Mouse (Mus musculus): ENCODE measurements at regions not wholly inside any gene's neighbourhood (a gene's known extent, or its start where the extent isn't known, plus 50 kb on each side); places are given as distances from the start of the nearest gene placed in this dataset.

GRCm38 (mm10) chr6:50776236-50776832 is 122.1 kb upstream of the Npvf start:
- in situ Hi-C loops (cut with MboI; ENCODE audit: low pct_unique_long_range_greater_than_20kb in 1 of 2, low sequenced_read_pairs in 2 of 2, unreplicated experiment in 1 of 2) = no loop called here

GRCm38 (mm10) chr6:50776931-50777495 is 122.8 kb upstream of the Npvf start:
- in situ Hi-C loops (cut with MboI; ENCODE audit: low pct_unique_long_range_greater_than_20kb in 1 of 2, low sequenced_read_pairs in 2 of 2, unreplicated experiment in 1 of 2) = no loop called here

GRCm38 (mm10) chr6:50777827-50778226 is 123.6 kb upstream of the Npvf start:
- in situ Hi-C loops (cut with MboI; ENCODE audit: low pct_unique_long_range_greater_than_20kb in 1 of 2, low sequenced_read_pairs in 2 of 2, unreplicated experiment in 1 of 2) = no loop called here

GRCm38 (mm10) chr6:50780677-50781076 is 126.4 kb upstream of the Npvf start:
- in situ Hi-C loops (cut with MboI; ENCODE audit: low pct_unique_long_range_greater_than_20kb in 1 of 2, low sequenced_read_pairs in 2 of 2, unreplicated experiment in 1 of 2) = no loop called here

- in situ Hi-C loops (cut with MboI; ENCODE audit: low pct_unique_long_range_greater_than_20kb in 1 of 2, low sequenced_read_pairs in 2 of 2, unreplicated experiment in 1 of 2) = no loop called here
Observed at GRCm38 (mm10) chr6:50781271-50781670, 127.0 kb upstream of the Npvf start.

GRCm38 (mm10) chr6:50782221-50782620 is 128.0 kb upstream of the Npvf start:
- in situ Hi-C loops (cut with MboI; ENCODE audit: low pct_unique_long_range_greater_than_20kb in 1 of 2, low sequenced_read_pairs in 2 of 2, unreplicated experiment in 1 of 2) = no loop called here

GRCm38 (mm10) chr6:50783494-50783893 is 129.3 kb upstream of the Npvf start:
- in situ Hi-C loops (cut with MboI; ENCODE audit: low pct_unique_long_range_greater_than_20kb in 1 of 2, low sequenced_read_pairs in 2 of 2, unreplicated experiment in 1 of 2) = no loop called here

GRCm38 (mm10) chr6:50784381-50784780 is 130.1 kb upstream of the Npvf start:
- in situ Hi-C loops (cut with MboI; ENCODE audit: low pct_unique_long_range_greater_than_20kb in 1 of 2, low sequenced_read_pairs in 2 of 2, unreplicated experiment in 1 of 2) = no loop called here

GRCm38 (mm10) chr6:50787666-50788065 is 133.4 kb upstream of the Npvf start:
- in situ Hi-C loops (cut with MboI; ENCODE audit: low pct_unique_long_range_greater_than_20kb in 1 of 2, low sequenced_read_pairs in 2 of 2, unreplicated experiment in 1 of 2) = no loop called here

GRCm38 (mm10) chr6:50799963-50800362 is 145.7 kb upstream of the Npvf start:
- in situ Hi-C loops (cut with MboI; ENCODE audit: low pct_unique_long_range_greater_than_20kb in 1 of 2, low sequenced_read_pairs in 2 of 2, unreplicated experiment in 1 of 2) = loop anchor here in 1 of 2 experiments (25.0 kb wide), 1 partner anchor 362 kb away; no protein-coding TSS in a partner anchor

GRCm38 (mm10) chr6:50802956-50803355 is 148.7 kb upstream of the Npvf start:
- in situ Hi-C loops (cut with MboI; ENCODE audit: low pct_unique_long_range_greater_than_20kb in 1 of 2, low sequenced_read_pairs in 2 of 2, unreplicated experiment in 1 of 2) = loop anchor here in 1 of 2 experiments (25.0 kb wide), 1 partner anchor 359 kb away; no protein-coding TSS in a partner anchor

- in situ Hi-C loops (cut with MboI; ENCODE audit: low pct_unique_long_range_greater_than_20kb in 1 of 2, low sequenced_read_pairs in 2 of 2, unreplicated experiment in 1 of 2) = loop anchor here (5.0 to 25.0 kb wide), 2 partner anchors 127 to 358 kb away; no protein-coding TSS in a partner anchor
Observed at GRCm38 (mm10) chr6:50804477-50805005, 150.3 kb upstream of the Npvf start.

- in situ Hi-C loops (cut with MboI; ENCODE audit: low pct_unique_long_range_greater_than_20kb in 1 of 2, low sequenced_read_pairs in 2 of 2, unreplicated experiment in 1 of 2) = loop anchor here (5.0 to 25.0 kb wide), 2 partner anchors 129 to 356 kb away; no protein-coding TSS in a partner anchor
Observed at GRCm38 (mm10) chr6:50806376-50807077, 152.3 kb upstream of the Npvf start.

- in situ Hi-C loops (cut with MboI; ENCODE audit: low pct_unique_long_range_greater_than_20kb in 1 of 2, low sequenced_read_pairs in 2 of 2, unreplicated experiment in 1 of 2) = loop anchor here (5.0 to 25.0 kb wide), 2 partner anchors 130 to 355 kb away; no protein-coding TSS in a partner anchor
Observed at GRCm38 (mm10) chr6:50807187-50808012, 153.2 kb upstream of the Npvf start.

- in situ Hi-C loops (cut with MboI; ENCODE audit: low pct_unique_long_range_greater_than_20kb in 1 of 2, low sequenced_read_pairs in 2 of 2, unreplicated experiment in 1 of 2) = loop anchor here (5.0 to 25.0 kb wide), 2 partner anchors 131 to 354 kb away; no protein-coding TSS in a partner anchor
Observed at GRCm38 (mm10) chr6:50808126-50808525, 153.9 kb upstream of the Npvf start.

- in situ Hi-C loops (cut with MboI; ENCODE audit: low pct_unique_long_range_greater_than_20kb in 1 of 2, low sequenced_read_pairs in 2 of 2, unreplicated experiment in 1 of 2) = loop anchor here (5.0 to 25.0 kb wide), 2 partner anchors 132 to 353 kb away; no protein-coding TSS in a partner anchor
Observed at GRCm38 (mm10) chr6:50808811-50809668, 154.8 kb upstream of the Npvf start.

- in situ Hi-C loops (cut with MboI; ENCODE audit: low pct_unique_long_range_greater_than_20kb in 1 of 2, low sequenced_read_pairs in 2 of 2, unreplicated experiment in 1 of 2) = loop anchor here (5.0 to 25.0 kb wide), 2 partner anchors 132 to 353 kb away; no protein-coding TSS in a partner anchor
Observed at GRCm38 (mm10) chr6:50809669-50809983, 155.4 kb upstream of the Npvf start.
